Mouse (Mus musculus): Measurements from ENCODE around the gene Gm21425. TPM values are rescaled to one million over a fixed set of nuclear protein-coding genes. Genes with fewer than 3 reads are reported as not detected.
"Not testable (repeated sequence)": the region's sequence is repeated elsewhere in the genome, so short reads cannot be mapped to it uniquely, and the experiment has no call there.

Gm21425 gene
- polyA plus RNA-seq (2012; rRNA removed) = not detected in 2 replicates

GRCm38 (mm10) chrY:13161668-13162067 is at the start of gene Gm21425:
Gm21425 (plus strand) TSS chrY:13161968.
- DNase-seq; H3K27me3 ChIP-seq (replicated peaks; ENCODE audit: control insufficient read depth, insufficient read depth, low read length); H3K36me3 ChIP-seq (ENCODE audit: control insufficient read depth, insufficient read depth, low read length); H3K4me1 ChIP-seq (ENCODE audit: control insufficient read depth, insufficient read depth, low read length); H3K27ac ChIP-seq (ENCODE audit: insufficient read depth, low read depth, low read length); H3K4me3 ChIP-seq (ENCODE audit: insufficient read depth, low read depth, low read length): not testable (repeated sequence)

DNA sequence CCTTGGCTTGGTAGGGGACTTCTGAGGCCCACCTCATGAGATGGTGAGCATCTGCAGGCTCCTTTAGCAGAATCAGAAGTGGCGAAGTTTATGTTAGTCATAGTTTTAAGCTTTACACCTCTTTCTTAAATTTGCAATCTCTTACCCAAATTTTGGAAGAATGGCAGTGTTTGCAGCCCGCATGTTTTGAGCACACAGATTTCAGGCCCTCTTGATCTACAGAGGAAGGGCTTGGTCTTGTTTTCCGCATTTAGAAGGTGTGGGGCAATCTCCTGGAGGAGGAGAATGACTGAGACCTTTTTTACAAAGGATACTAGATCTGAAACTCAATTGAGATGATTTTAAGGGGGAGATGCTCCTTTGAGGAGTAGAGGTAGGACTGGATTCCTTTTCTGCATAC is 28.4 kb upstream of the Gm21425 start, which contains the start of gene Gm21891:
Gene Gm21891, minus strand, starts transcription at position 101 of the 400 bp plus-strand sequence.
- not testable (repeated sequence) for H3K4me3 ChIP-seq (ENCODE audit: insufficient read depth, low read depth, low read length); H3K27ac ChIP-seq (ENCODE audit: insufficient read depth, low read depth, low read length); DNase-seq; H3K4me1 ChIP-seq (ENCODE audit: control insufficient read depth, insufficient read depth, low read length); H3K36me3 ChIP-seq (ENCODE audit: control insufficient read depth, insufficient read depth, low read length); H3K27me3 ChIP-seq (replicated peaks; ENCODE audit: control insufficient read depth, insufficient read depth, low read length)
- no CpG with 5 or more reads among the region's 3 CpGs for WGBS

Other genes with a start within 250 kb of the Gm21425 start
- not detected in 2 replicates for gene Gm20807, start 119.1 kb upstream of the Gm21425 start, polyA plus RNA-seq (2012; rRNA removed)
- not detected in 2 replicates for gene Gm21891, start 28.5 kb upstream of the Gm21425 start, polyA plus RNA-seq (2012; rRNA removed)
- not detected in 2 replicates for gene Gm21828, start 62.0 kb downstream of the Gm21425 start, polyA plus RNA-seq (2012; rRNA removed)
- gene Gm21440, start 90.4 kb downstream of the Gm21425 start, polyA plus RNA-seq (2012; rRNA removed) = not detected in 2 replicates
- gene Gm21454, start 90.5 kb downstream of the Gm21425 start, polyA plus RNA-seq (2012; rRNA removed) = not detected in 2 replicates
- gene Gm21725, start 187.1 kb downstream of the Gm21425 start, polyA plus RNA-seq (2012; rRNA removed) = not detected in 2 replicates